Mouse (Mus musculus) limb, embryonic 14.5 days (tissue): ENCODE results near the gene F5. TPM values are rescaled to one million over a fixed set of nuclear protein-coding genes. Genes with fewer than 3 reads are reported as not detected.

Experiments
- ATAC-seq: fragments of 200-750 bp; cut with Nextera tagmentation; 2 replicates; pipeline ENCODE4 v1.8.0; 2017; ENCODE audit warnings: low read depth, moderate number of reproducible peaks, moderate TSS enrichment; ENCODE audit not compliant: low FRiP score
- DNase-seq: peaks from one replicate; pipeline ENCODE4 v3.0.0-alpha.2; 2015; ENCODE audit warnings: low spot score
- H3K27ac ChIP-seq: fragments of 300-500 bp; sonication (generic); replicated peaks from 2 replicates; pipeline ENCODE4 v1.5.1; 2014; ENCODE audit warnings: low read depth, mild to moderate bottlenecking, low read length, moderate library complexity, mixed read lengths
- H3K27me3 ChIP-seq: fragments of 300-500 bp; sonication (generic); 2 replicates; pipeline ENCODE4 v1.6.1; 2014; ENCODE audit warnings: low read length, mixed read lengths; ENCODE audit not compliant: control insufficient read depth, insufficient read depth
- H3K36me3 ChIP-seq: fragments of 300-500 bp; sonication (generic); 2 replicates; pipeline ENCODE4 v1.6.1; 2014; ENCODE audit warnings: mild to moderate bottlenecking, low read length, moderate library complexity, mixed read lengths; ENCODE audit not compliant: control insufficient read depth, insufficient read depth
- H3K4me1 ChIP-seq: fragments of 300-500 bp; sonication (generic); 2 replicates; pipeline ENCODE4 v1.6.1; 2014; ENCODE audit warnings: antibody characterized with exemption, low read length, mixed read lengths; ENCODE audit not compliant: control insufficient read depth, insufficient read depth
- H3K4me2 ChIP-seq: fragments of 300-500 bp; sonication (generic); replicated peaks from 2 replicates; pipeline ENCODE4 v1.6.1; 2014; ENCODE audit warnings: low read depth, mild to moderate bottlenecking, low read length, moderate library complexity; ENCODE audit not compliant: severe bottlenecking
- H3K4me3 ChIP-seq: fragments of 300-500 bp; sonication (generic); replicated peaks from 2 replicates; pipeline ENCODE4 v1.5.1; 2014; ENCODE audit warnings: low read length
- H3K9ac ChIP-seq: fragments of 300-500 bp; sonication (generic); 2 replicates; pipeline ENCODE4 v1.6.1; 2014; ENCODE audit warnings: mild to moderate bottlenecking, low read depth, low read length, moderate library complexity; ENCODE audit not compliant: severe bottlenecking
- H3K9me3 ChIP-seq: fragments of 300-500 bp; sonication (generic); 2 replicates; pipeline ENCODE4 v1.6.1; 2016; ENCODE audit warnings: low read length; ENCODE audit not compliant: control insufficient read depth
- POLR2A ChIP-seq: fragments of 200-500 bp; IDR thresholded peaks from 2 replicates; pipeline ENCODE4 v1.8.0; 2012; ENCODE audit warnings: inconsistent platforms, mild to moderate bottlenecking, moderate library complexity, borderline replicate concordance; ENCODE audit not compliant: insufficient read depth, insufficient read length; ENCODE audit errors: extremely low read depth
- WGBS: fragments of 180-500 bp; shearing (Covaris S2); extraction: QIAGEN DNeasy Blood & Tissue Kit; methylation state at CpG from one replicate; pipeline ENCODE4 v1.1.7; 2014; 5-methylcytosine and 5-hydroxymethylcytosine counted together
- polyA plus RNA-seq, 2 experiments: library from polyadenylated mRNA; depleted of rRNA in 1 of 2; stranded (reverse) in 1 of 2; unstranded in 1 of 2; fragments of >200 nt; fragmentation: Nextera tagmentation in 1 of 2; extraction: Ambion mirVana in 1 of 2; gene quantifications; 2 replicates each; pipeline versions ENCODE4 v1.2.1 to v1.2.3; 2012 to 2014

F5 gene
- polyA plus RNA-seq, 2 experiments = 0.34 to 0.39 TPM

DNA sequence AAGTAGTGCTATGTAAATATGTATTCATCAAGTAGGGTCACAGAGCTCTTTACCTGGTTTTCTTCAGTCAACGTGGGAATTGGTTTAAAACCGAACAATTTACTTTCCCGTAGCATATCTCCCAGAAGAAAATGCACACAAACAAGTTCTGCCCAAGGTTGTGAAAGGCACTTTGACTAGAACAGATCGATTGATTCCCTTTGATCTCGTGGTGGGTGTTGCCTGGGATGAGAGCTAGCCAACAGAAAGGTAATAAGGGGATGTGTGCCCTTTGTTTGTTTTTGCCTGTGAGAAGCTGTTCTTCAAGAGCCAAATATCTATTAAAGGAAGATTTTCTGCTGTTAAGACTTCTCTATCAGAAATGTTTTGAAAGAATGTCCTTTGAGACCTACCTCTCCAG, 100.9 kb downstream of the F5 start:
- Histone ChIP-seq H3K27ac (no peak overlapping the region), H3K4me1 (peaks cover 14% of the 10 kb centered on the region), H3K36me3 (no peaks in the 10 kb centered on the region), H3K4me2 (no peak overlapping the region), H3K4me3 (no peak overlapping the region), H3K9me3 (no peaks in the 10 kb centered on the region), H3K27me3 (0 out of 2 replicates have a peak, but pooled peaks cover 4% of the 10 kb centered on the region), H3K9ac (no peak overlapping the region)
- TF ChIP-seq POLR2A = no peak
- 67% methylated on average over 5 of the region's 5 CpGs for WGBS
- DNase-seq (no peak), ATAC-seq (no peak)

DNA sequence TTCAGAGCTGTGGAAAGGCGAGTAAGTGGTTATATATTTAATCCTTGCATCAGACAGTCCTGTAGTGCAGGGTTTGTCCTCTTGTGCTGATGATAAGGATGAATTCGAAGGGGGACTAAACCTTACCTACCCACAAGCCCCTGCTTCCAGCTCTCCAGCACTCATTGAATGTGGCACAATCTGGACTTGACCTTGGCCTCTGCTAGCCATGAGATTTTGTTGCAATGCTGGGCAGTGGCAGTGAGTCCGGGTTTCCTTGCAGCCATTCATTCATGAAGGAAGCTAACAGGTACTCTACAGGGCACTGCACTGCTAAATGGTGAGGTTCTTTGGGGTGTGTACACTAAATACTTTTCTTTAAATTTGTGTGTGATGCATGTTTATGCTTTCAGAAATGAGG, 103.2 kb downstream of the F5 start:
- Histone ChIP-seq H3K9me3 (no peaks in the 10 kb centered on the region), H3K27ac (no peak overlapping the region), H3K4me3 (no peak overlapping the region), H3K4me1 (peaks cover 6% of the 10 kb centered on the region), H3K9ac (no peak overlapping the region), H3K4me2 (no peak overlapping the region), H3K27me3 (0 out of 2 replicates have a peak, but pooled peaks cover 4% of the 10 kb centered on the region), H3K36me3 (no peaks in the 10 kb centered on the region)
- DNase-seq (no peak), ATAC-seq (no peak)
- 89% methylated on average over 3 of the region's 3 CpGs for whole genome bisulfite sequencing
- no peak for TF ChIP-seq POLR2A

DNA sequence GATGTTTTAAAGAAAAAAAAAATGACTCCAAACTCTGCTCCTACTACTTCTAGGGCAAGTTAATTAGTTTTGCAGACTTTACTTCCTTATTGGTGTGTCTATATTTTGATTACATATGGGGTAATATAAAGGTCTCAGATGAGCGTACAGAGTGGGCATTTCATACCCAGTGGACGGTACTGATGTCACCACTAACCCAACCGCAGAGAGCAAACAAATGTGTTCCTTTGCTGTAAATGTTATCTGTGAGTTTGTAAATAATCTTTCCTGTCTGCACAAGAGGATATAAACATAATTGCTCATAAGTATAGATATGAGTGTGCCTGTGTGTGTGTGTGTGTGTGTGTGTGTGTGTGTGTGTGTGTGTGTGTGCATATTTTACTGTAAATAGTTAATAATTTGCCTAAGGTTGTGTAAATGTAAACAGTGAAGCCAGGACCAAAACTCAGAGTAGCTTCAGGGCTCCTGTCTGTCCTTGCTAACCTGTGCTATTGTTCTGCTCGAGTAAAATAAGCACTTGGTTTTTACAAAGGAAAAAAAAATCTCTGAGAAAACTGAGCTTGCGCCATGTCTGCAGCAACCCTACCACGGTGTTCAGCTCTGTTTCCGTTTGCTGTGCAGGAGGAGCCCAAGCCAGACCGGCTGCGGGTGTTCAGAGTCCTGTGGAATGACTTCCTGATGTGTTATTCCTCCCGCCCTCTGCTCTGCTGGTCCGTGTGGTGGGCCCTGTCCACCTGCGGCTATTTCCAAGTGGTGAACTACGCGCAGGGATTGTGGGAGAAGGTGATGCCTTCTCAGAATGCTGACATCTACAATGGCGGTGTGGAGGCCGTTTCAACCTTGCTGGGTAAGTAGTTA, 108.8 kb downstream of the F5 start:
- no peaks in the 10 kb centered on the region for H3K4me1 ChIP-seq
- no peaks in the 10 kb centered on the region for H3K27me3 ChIP-seq
- H3K27ac ChIP-seq = no peak overlapping the region
- ATAC-seq (no peak), DNase-seq (no peak)
- H3K36me3 ChIP-seq = peaks cover 28% of the 10 kb centered on the region
- no peak overlapping the region for H3K4me2 ChIP-seq
- H3K9ac ChIP-seq = no peak overlapping the region
- 75% methylated on average over 16 of the region's 16 CpGs for WGBS
- H3K4me3 ChIP-seq = no peak overlapping the region
- no peaks in the 10 kb centered on the region for H3K9me3 ChIP-seq
- no peak for TF ChIP-seq POLR2A

DNA sequence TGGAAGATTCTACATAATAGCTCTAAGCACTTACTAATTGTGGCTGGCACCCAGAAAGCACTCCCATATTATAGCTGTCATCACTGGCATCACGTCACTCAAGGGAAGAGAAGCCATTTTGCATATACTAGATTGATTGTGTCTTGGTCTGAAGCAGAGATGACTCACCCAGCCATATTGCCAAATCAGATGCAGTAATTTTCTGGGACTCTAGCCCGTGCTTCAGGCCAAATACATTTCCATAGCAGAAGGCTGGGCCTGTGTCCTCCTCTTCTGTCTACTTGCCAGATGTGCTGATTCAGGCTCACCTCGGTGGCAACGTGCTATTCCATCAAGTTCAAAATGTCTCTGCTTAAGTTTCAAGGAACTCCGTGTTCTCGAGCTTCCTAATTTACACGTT, 109.9 kb downstream of the F5 start:
- 86% methylated on average over 7 of the region's 7 CpGs for WGBS
- Histone ChIP-seq H3K4me3 (no peak overlapping the region), H3K36me3 (peaks cover 28% of the 10 kb centered on the region), H3K4me2 (no peak overlapping the region), H3K9ac (no peak overlapping the region), H3K4me1 (no peaks in the 10 kb centered on the region), H3K27ac (no peak overlapping the region), H3K9me3 (no peaks in the 10 kb centered on the region), H3K27me3 (no peaks in the 10 kb centered on the region)
- no peak for TF ChIP-seq POLR2A
- DNase-seq (no peak), ATAC-seq (no peak)

Other genes with a start within 250 kb of the F5 start
- 15.3 and 16.6 TPM in 2 replicates for gene Scyl3, start 222.7 kb upstream of the F5 start, polyA plus RNA-seq (2012; rRNA removed)
- 20.8 and 22.5 TPM in 2 replicates for gene Scyl3, start 222.7 kb upstream of the F5 start, polyA plus RNA-seq (2014; fragmentation: Nextera tagmentation; extraction: Ambion mirVana)
- gene BC055324, start 157.0 kb upstream of the F5 start, polyA plus RNA-seq (2012; rRNA removed) = 21.1 and 21.2 TPM in 2 replicates
- gene BC055324, start 157.0 kb upstream of the F5 start, polyA plus RNA-seq (2014; fragmentation: Nextera tagmentation; extraction: Ambion mirVana) = 18.7 and 19.6 TPM in 2 replicates
- 2.8 and 4.6 TPM in 2 replicates for gene Mettl18, start 156.9 kb upstream of the F5 start, polyA plus RNA-seq (2012; rRNA removed)
- gene Mettl18, start 156.9 kb upstream of the F5 start, polyA plus RNA-seq (2014; fragmentation: Nextera tagmentation; extraction: Ambion mirVana) = 9.5 and 9.6 TPM in 2 replicates
- 0.12 and 0.14 TPM in 2 replicates for gene Sele, start 103.6 kb upstream of the F5 start, polyA plus RNA-seq (2012; rRNA removed)
- gene Sele, start 103.6 kb upstream of the F5 start, polyA plus RNA-seq (2014; fragmentation: Nextera tagmentation; extraction: Ambion mirVana) = 0.15 TPM in 1 of 2 replicates, not detected in the other
- gene Sell, start 89.9 kb upstream of the F5 start, polyA plus RNA-seq (2012; rRNA removed) = 0.09 and 0.22 TPM in 2 replicates
- 0.21 and 0.62 TPM in 2 replicates for gene Sell, start 89.9 kb upstream of the F5 start, polyA plus RNA-seq (2014; fragmentation: Nextera tagmentation; extraction: Ambion mirVana)
- gene Selp, start 36.6 kb upstream of the F5 start, polyA plus RNA-seq (2012; rRNA removed) = 0.15 and 0.24 TPM in 2 replicates
- 0.14 TPM in 1 of 2 replicates, not detected in the other for gene Selp, start 36.6 kb upstream of the F5 start, polyA plus RNA-seq (2014; fragmentation: Nextera tagmentation; extraction: Ambion mirVana)
- 9.7 and 12.2 TPM in 2 replicates for gene Slc19a2, start 97.2 kb downstream of the F5 start, polyA plus RNA-seq (2012; rRNA removed)
- 9.1 and 10.0 TPM in 2 replicates for gene Slc19a2, start 97.2 kb downstream of the F5 start, polyA plus RNA-seq (2014; fragmentation: Nextera tagmentation; extraction: Ambion mirVana)
- gene Ccdc181, start 123.7 kb downstream of the F5 start, polyA plus RNA-seq (2012; rRNA removed) = 2.0 and 4.1 TPM in 2 replicates
- gene Ccdc181, start 123.7 kb downstream of the F5 start, polyA plus RNA-seq (2014; fragmentation: Nextera tagmentation; extraction: Ambion mirVana) = 5.9 and 7.3 TPM in 2 replicates
- 18.0 and 22.1 TPM in 2 replicates for gene Nme7, start 152.3 kb downstream of the F5 start, polyA plus RNA-seq (2012; rRNA removed)
- 31.2 and 34.4 TPM in 2 replicates for gene Nme7, start 152.3 kb downstream of the F5 start, polyA plus RNA-seq (2014; fragmentation: Nextera tagmentation; extraction: Ambion mirVana)
- gene Blzf1, start 155.7 kb downstream of the F5 start, polyA plus RNA-seq (2012; rRNA removed) = 14.1 and 18.1 TPM in 2 replicates
- 30.0 and 31.6 TPM in 2 replicates for gene Blzf1, start 155.7 kb downstream of the F5 start, polyA plus RNA-seq (2014; fragmentation: Nextera tagmentation; extraction: Ambion mirVana)